Mouse (Mus musculus) heart, postnatal 10 days (tissue): ENCODE results near the gene Chst5. TPM values are rescaled to one million over a fixed set of nuclear protein-coding genes. Genes with fewer than 3 reads are reported as not detected.
A peak's percentile ranks its signal among the peaks of the same experiment; 100 is the strongest.
"Not testable (repeated sequence)": the region's sequence is repeated elsewhere in the genome, so short reads cannot be mapped to it uniquely, and the experiment has no call there.

ENCODE experiments used
- DNase-seq, 2 experiments: peaks; one replicate each; pipeline ENCODE4 v3.0.0; 2021
- intact Hi-C: fragments of 180-260 bp; cut with DNase I; formaldehyde crosslinking; loops from one replicate; pipeline ENCODE4 v1.15.1; 2025
- total RNA-seq, 2 experiments: library from RNA; stranded (reverse); gene quantifications; 2 replicates each; pipeline ENCODE4 v1.2.3; 2021

The Chst5 gene
- total RNA-seq, 2 experiments from 2014 or later = not detected

GRCm38 (mm10) chr8:111881591-111881990 is 28.7 kb downstream of the Chst5 start:
- DNase-seq = peak; percentile 45 to 74
- intact Hi-C loops = loop anchor here (1.0 to 2.0 kb wide), 3 partner anchors 41 to 153 kb away; no protein-coding TSS in a partner anchor

- intact Hi-C loops = no loop called here
- no peak for DNase-seq
These were observed 32.5 kb downstream of the Chst5 start for GRCm38 (mm10) chr8:111877711-111878110.

DNA sequence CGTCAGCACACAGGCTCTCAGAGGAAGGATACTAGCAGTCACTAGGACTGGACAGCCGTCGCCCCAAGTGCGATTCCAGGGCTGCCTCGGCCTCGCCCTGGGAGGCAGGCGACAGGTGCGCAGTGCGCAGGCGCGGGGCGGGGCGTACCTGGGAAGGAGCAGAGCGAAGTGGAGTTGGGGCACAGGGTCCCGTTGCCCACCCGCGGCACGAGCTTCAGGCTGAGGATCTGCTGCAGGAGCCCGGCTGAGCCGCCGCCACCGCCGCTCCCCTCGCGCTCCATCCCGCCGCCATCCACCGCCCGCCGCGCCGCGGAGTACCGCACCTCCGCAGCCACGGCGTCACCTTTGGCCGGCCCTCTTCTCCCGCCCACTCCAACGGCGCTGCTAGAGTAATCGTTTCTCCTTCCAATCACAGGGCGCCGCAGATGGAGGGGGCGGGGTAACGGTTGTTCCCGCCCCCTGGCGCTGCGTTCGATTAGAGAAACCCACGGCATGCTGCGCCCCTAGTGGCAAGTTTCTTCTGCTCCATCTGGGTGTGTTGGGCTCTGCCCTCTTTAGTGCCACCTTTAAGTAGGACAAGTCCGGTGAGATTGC is 33.8 kb downstream of the Chst5 start, which contains the start of gene Tmem170:
Gene Tmem170, minus strand, starts transcription at position 396 of the 594 bp plus-strand sequence.
- intact Hi-C loops = no loop called here

DNA sequence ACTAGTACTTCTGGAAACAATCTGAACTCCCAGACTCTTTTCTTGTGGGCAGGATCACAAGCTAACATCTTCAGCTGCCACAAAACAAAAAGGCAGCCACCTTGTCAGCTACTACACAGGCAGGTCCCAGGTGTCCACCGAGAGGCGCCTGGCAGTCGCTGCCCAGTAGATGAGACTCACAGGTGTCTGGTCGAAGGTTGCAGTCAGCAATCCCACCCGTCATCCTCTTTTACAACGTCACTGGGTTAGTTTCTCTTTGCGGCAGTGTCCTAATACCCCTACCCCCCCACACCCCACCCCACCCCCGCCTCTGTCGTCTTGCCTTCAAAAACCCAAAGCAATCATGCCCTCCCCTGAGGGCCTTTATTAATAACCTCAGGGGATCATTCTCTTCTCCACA is 34.5 kb downstream of the Chst5 start:
- intact Hi-C loops = no loop called here
- peak; percentile 11 to 23 for DNase-seq

More for the DNA sequence above, 33.8 kb downstream of the Chst5 start, which contains the start of gene Tmem170:
- DNase-seq = peak; percentile 97 to 98

- no peak for DNase-seq
- intact Hi-C loops = no loop called here
These were observed 39.0 kb downstream of the Chst5 start for GRCm38 (mm10) chr8:111871278-111871677.

GRCm38 (mm10) chr8:111870379-111870778 is 39.9 kb downstream of the Chst5 start:
- no peak for DNase-seq
- intact Hi-C loops = no loop called here

- no peak for DNase-seq
- intact Hi-C loops = no loop called here
These were observed 41.6 kb downstream of the Chst5 start for GRCm38 (mm10) chr8:111868664-111869063.

GRCm38 (mm10) chr8:111865857-111866256 is 44.4 kb downstream of the Chst5 start:
- DNase-seq = no peak
- intact Hi-C loops = no loop called here

DNA sequence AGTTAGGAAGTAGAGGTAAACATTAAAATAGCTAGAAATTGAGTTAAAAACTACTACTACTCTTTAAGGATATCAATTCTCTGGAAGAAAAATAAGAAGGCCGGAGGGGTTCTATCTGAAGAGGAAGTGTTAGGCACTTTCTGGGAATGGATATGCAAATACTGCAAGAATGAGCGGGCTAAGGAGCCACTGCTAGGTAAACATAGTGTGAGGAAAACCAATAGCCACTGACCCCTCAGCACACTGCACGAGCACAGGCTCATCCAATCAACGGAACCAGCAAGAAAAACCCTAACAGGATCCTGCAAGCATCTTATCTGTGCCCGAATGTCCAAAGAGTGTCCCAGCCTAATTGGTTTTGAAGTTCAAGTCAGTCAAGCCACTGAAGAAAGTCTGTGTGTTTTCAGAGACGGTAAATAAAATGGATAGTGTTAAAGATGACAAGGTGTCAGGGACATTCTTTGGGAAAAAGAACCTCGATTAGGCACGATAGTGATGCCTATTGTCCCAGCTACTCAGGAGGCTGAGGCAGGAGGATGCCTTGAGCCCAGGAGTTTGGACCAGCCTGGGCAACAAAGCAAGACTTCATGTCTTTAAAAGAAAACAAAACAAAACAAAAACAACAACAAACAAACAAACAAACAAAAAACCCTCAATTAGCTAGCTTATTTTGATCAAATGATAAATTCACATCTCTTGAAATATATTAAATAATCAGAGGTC is 45.0 kb downstream of the Chst5 start:
- intact Hi-C loops = no loop called here
- no peak for DNase-seq

DNA sequence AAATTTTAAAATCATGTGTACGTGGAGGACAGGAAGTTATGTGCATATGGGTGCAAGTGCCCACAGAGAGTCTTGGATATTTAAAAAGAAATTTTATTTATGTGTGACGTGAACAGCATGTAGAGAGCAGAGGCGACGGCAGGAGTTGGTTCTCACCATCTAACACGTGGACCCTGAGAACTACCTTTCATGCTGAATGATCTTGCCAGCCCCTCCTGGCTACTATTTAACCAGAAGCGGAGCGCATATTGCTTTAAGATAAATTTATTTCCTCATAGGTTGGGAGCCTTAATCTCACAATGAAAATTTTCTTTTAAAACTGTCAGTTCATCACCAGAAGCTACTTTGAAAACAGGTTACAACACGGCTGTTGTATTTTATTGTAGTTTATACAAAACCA is 45.6 kb downstream of the Chst5 start:
- no peak for DNase-seq
- intact Hi-C loops = no loop called here

DNA sequence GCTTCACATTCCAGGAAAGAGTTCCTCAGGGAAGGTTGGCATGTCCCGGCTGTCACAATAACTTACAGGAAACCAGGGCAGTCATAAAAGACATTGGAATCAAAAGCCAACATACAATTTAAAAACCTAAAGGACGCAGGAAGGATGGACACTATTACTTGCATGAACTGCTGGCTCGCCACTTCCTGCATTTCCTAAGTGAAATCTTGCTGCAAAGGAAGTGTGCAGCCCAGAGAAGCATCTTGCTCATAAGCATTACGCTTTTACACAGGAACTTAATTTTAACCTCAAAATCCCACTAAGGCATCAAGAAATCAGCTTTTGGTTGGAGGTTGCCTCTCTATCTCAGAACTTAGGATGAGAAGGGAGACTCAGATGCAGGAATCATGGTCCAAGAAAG is 47.0 kb downstream of the Chst5 start:
- DNase-seq = no peak
- intact Hi-C loops = no loop called here

DNA sequence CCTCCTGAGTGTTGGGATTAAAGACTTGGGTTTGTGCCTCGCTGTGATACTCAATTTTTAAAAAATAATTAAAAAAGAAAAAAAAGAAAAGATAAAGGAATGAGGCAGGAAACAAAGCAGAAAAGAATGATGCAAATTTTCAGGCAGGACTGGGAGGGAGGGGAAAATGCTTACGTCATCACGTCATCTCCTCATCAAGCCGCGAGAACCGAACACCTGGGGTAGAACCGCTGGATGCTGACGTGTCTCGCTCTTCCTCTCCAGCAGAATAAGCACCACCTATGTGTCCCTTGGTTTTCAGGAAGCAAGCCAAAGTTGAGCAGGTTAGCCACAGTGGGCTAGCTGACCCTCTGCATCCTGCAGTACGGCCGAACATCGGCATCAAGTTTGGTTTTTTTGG is 54.3 kb downstream of the Chst5 start:
- intact Hi-C loops = no loop called here
- DNase-seq = no peak

- intact Hi-C loops = no loop called here
- peak; percentile 98 for DNase-seq
These were observed 56.3 kb downstream of the Chst5 start, which contains the start of gene Cfdp1 for GRCm38 (mm10) chr8:111853861-111854501. Cfdp1 (minus strand) TSS chr8:111854291.

- DNase-seq, intact Hi-C loops: not testable (repeated sequence)
These were observed 57.0 kb downstream of the Chst5 start for GRCm38 (mm10) chr8:111853219-111853618.

- intact Hi-C loops = no loop called here
- no peak for DNase-seq
These were observed 63.5 kb downstream of the Chst5 start for GRCm38 (mm10) chr8:111846746-111847145.

Other genes starting within 250 kb of the Chst5 start
- under 1 TPM in 1 of 2 experiments, not detected in 1; 0.40 TPM for gene Ctrb1, start 219.4 kb downstream of the Chst5 start, total RNA-seq
- gene Bcar1, start 166.6 kb downstream of the Chst5 start, total RNA-seq = 10 to 100 TPM; 48.0 to 54.2 TPM
- gene Cfdp1, start 56.2 kb downstream of the Chst5 start, total RNA-seq = 10 to 100 TPM; 43.7 to 53.7 TPM
- gene Tmem170, start 33.7 kb downstream of the Chst5 start, total RNA-seq = 1 to 10 TPM; 2.7 to 3.4 TPM
- gene Tmem231, start 23.4 kb upstream of the Chst5 start, total RNA-seq = 1 to 10 TPM; 1.5 to 2.3 TPM
- gene Gabarapl2, start 30.3 kb upstream of the Chst5 start, total RNA-seq = 100 to 1,000 TPM; 121 to 124 TPM
- 1 to 10 TPM; 1.7 to 2.1 TPM for gene Adat1, start 81.9 kb upstream of the Chst5 start, total RNA-seq
- gene Kars, start 100.9 kb upstream of the Chst5 start, total RNA-seq = 10 to 100 TPM; 91.1 to 95.3 TPM
- gene Terf2ip, start 101.0 kb upstream of the Chst5 start, total RNA-seq = 10 to 100 TPM; 12.8 to 13.6 TPM
- gene Gm6793, start 104.6 kb upstream of the Chst5 start, total RNA-seq = under 1 TPM in 1 of 2 experiments, not detected in 1; 0.17 TPM